Comparison of ENCODE assay signal across 8 mouse cellular contexts in genomic region chr11:115552783-115553182, GRCm38 (mm10). TPM values are rescaled to one million over a fixed set of nuclear protein-coding genes. Genes with fewer than 3 reads are reported as not detected.
A peak's percentile ranks its signal among the peaks of the same experiment; 100 is the strongest.
DNase-seq lines count a peak whose midpoint lies in the region; TF ChIP-seq lines count a peak whose summit lies in the region.

No protein-coding gene starts in this region.

- no peaks in the 10 kb centered on the region for H3K27me3 ChIP-seq in kidney, adult 2 months (replicated peaks; ENCODE audit: control insufficient read depth, insufficient read depth, low read length)
- no peaks in the 10 kb centered on the region for H3K27me3 ChIP-seq in ES-Bruce4 (ENCODE audit: control insufficient read depth, insufficient read depth, low read length, poor library complexity, severe bottlenecking)

- H3K9me3 ChIP-seq in ES-Bruce4 (replicated peaks; ENCODE audit: control insufficient read depth, insufficient read depth, low read length, poor library complexity, severe bottlenecking), result no peaks in the 10 kb centered on the region

- H3K9ac ChIP-seq in ES-Bruce4 (ENCODE audit: low read depth, poor library complexity, severe bottlenecking), result no peak overlapping the region

- no peak for TF ChIP-seq POLR2A in kidney, adult 2 months (IDR thresholded peaks at IDR 0.05; ENCODE audit: low read depth, low read length)
- TF ChIP-seq POLR2A in ES-Bruce4 (IDR thresholded peaks at IDR 0.05; ENCODE audit: insufficient read depth, low read length), result no peak

- 74% methylated on average over 4 of the region's 4 CpGs for WGBS in kidney, adult 2 months

- no peaks in the 10 kb centered on the region for H3K36me3 ChIP-seq in kidney, adult 2 months (ENCODE audit: control insufficient read depth, insufficient read depth, low read length)
- no peaks in the 10 kb centered on the region for H3K36me3 ChIP-seq in ES-Bruce4 (ENCODE audit: control insufficient read depth, insufficient read depth, low read length, poor library complexity, severe bottlenecking)

- TF ChIP-seq CTCF in kidney, adult 2 months (conservative IDR thresholded peaks at IDR 0.05; ENCODE audit: insufficient read depth, insufficient read length, low read depth, low read length), result 0 out of 2 replicates have a peak, but pooled peaks have one; percentile 15
- TF ChIP-seq CTCF in ES-Bruce4 (IDR thresholded peaks at IDR 0.05; ENCODE audit: low read depth, low read length), result peak; percentile 10

- H3K4me3 ChIP-seq in kidney, adult 2 months (ENCODE audit: insufficient read depth, low read depth, low read length), result no peak overlapping the region
- H3K4me3 ChIP-seq in ES-Bruce4 (ENCODE audit: low read depth, low read length), result no peak overlapping the region

- DNase-seq in kidney, adult 2 months, result peak; percentile 41
- no peak for DNase-seq in kidney, adult 11 months
- DNase-seq in A20 (ENCODE audit: low read depth, low spot score), result peak; percentile 55
- peak; percentile 14 for DNase-seq in lung, postnatal 25 days (ENCODE audit: low spot score)
- DNase-seq in urinary bladder, postnatal 10 days (ENCODE audit: low spot score), result no peak
- no peak for DNase-seq in urinary bladder, postnatal 25 days (ENCODE audit: low spot score)
- no peak for DNase-seq in Muller cell, postnatal 12 days (ENCODE audit: inconsistent ontology term)

- H3K4me1 ChIP-seq in kidney, adult 2 months (ENCODE audit: control insufficient read depth, insufficient read depth, low read length), result no peaks in the 10 kb centered on the region
- no peaks in the 10 kb centered on the region for H3K4me1 ChIP-seq in ES-Bruce4 (ENCODE audit: control insufficient read depth, insufficient read depth, low read length)

- no peak for TF ChIP-seq EP300 in ES-Bruce4 (IDR thresholded peaks at IDR 0.05; ENCODE audit: insufficient read depth, low read depth, low read length)

- no peak overlapping the region for H3K27ac ChIP-seq in kidney, adult 2 months (ENCODE audit: insufficient read depth, low read depth, low read length)
- no peak overlapping the region for H3K27ac ChIP-seq in ES-Bruce4 (ENCODE audit: insufficient read depth, low read length)

RNA-seq across cellular contexts. Expression of gene Nup85, which starts 11.5 kb away (rescaled TPM):
- 32.9 and 33.5 TPM in 2 replicates for polyA plus RNA-seq in kidney, adult 2 months (2012; rRNA removed)
- polyA plus RNA-seq in ES-Bruce4 (2011; ENCODE audit: insufficient read depth, insufficient read length, low read depth, missing spikeins), result 99.9 and 103 TPM in 2 replicates

RNA-seq across cellular contexts. Expression of gene Sumo2, which starts 16.7 kb away (rescaled TPM):
- 48.4 and 85.2 TPM in 2 replicates for polyA plus RNA-seq in kidney, adult 2 months (2012; rRNA removed)
- polyA plus RNA-seq in ES-Bruce4 (2011; ENCODE audit: insufficient read depth, insufficient read length, low read depth, missing spikeins), result 1,012 and 1,017 TPM in 2 replicates

RNA-seq across cellular contexts. Expression of gene Jpt1, which starts 38.6 kb away (rescaled TPM):
- 62.9 and 64.9 TPM in 2 replicates for polyA plus RNA-seq in kidney, adult 2 months (2012; rRNA removed)
- polyA plus RNA-seq in ES-Bruce4 (2011; ENCODE audit: insufficient read depth, insufficient read length, low read depth, missing spikeins), result 163 and 173 TPM in 2 replicates

RNA-seq across cellular contexts. Expression of gene Mrps7, which starts 50.9 kb away (rescaled TPM):
- 51.7 and 53.1 TPM in 2 replicates for polyA plus RNA-seq in kidney, adult 2 months (2012; rRNA removed)
- 29.3 and 35.5 TPM in 2 replicates for polyA plus RNA-seq in ES-Bruce4 (2011; ENCODE audit: insufficient read depth, insufficient read length, low read depth, missing spikeins)

RNA-seq across cellular contexts. Expression of gene Gga3, which starts 51.1 kb away (rescaled TPM):
- polyA plus RNA-seq in kidney, adult 2 months (2012; rRNA removed), result 16.9 and 17.7 TPM in 2 replicates
- 69.3 and 79.4 TPM in 2 replicates for polyA plus RNA-seq in ES-Bruce4 (2011; ENCODE audit: insufficient read depth, insufficient read length, low read depth, missing spikeins)

Comparison
In these comparisons a context has a peak if more than half of its experiments do, and no peak if none do; other contexts are left out.
1. DNase-seq: peak in kidney, adult 2 months (single experiment), A20 (single experiment) and lung, postnatal 25 days (single experiment); none in kidney, adult 11 months (single experiment), urinary bladder, postnatal 10 days (single experiment), urinary bladder, postnatal 25 days (single experiment) and Muller cell, postnatal 12 days (single experiment).
2. RNA of gene Sumo2, which starts 16.7 kb away (polyA plus RNA-seq): 1,012 to 1,017 TPM in ES-Bruce4; 48.4 to 85.2 TPM in kidney, adult 2 months; every median in the first group is over 10 times any median in the second.